Mouse (Mus musculus) heart, adult 2 months (tissue): ENCODE data around the gene Abcf1. TPM values are rescaled to one million over a fixed set of nuclear protein-coding genes. Genes with fewer than 3 reads are reported as not detected.
A peak's percentile ranks its signal among the peaks of the same experiment; 100 is the strongest.

ENCODE experiments used
- DNase-seq, 2 experiments: peaks; one replicate each; pipeline ENCODE4 v3.0.0; 2021
- H3K27ac ChIP-seq: fragments of 200-600 bp; 2 replicates; pipeline ENCODE4 v1.8.1; 2022
- H3K27me3 ChIP-seq: fragments of 200-500 bp; 2 replicates; pipeline ENCODE4 v1.6.1; 2012; ENCODE audit warnings: mild to moderate bottlenecking, low read length, inconsistent platforms, mixed read lengths; ENCODE audit not compliant: control insufficient read depth, insufficient read depth
- H3K36me3 ChIP-seq: fragments of 200-500 bp; 2 replicates; pipeline ENCODE4 v1.6.1; 2012; ENCODE audit warnings: low read length, inconsistent platforms; ENCODE audit not compliant: control insufficient read depth, insufficient read depth
- H3K4me1 ChIP-seq: fragments of 200-500 bp; 2 replicates; pipeline ENCODE4 v1.6.1; 2011; ENCODE audit warnings: low read length; ENCODE audit not compliant: control insufficient read depth, insufficient read depth
- H3K4me3 ChIP-seq: fragments of 200-600 bp; 2 replicates; pipeline ENCODE4 v1.8.1; 2022
- H3K79me2 ChIP-seq: fragments of 200-500 bp; replicated peaks from 2 replicates; pipeline ENCODE4 v1.6.1; 2012; ENCODE audit warnings: mild to moderate bottlenecking, inconsistent platforms, low read length, moderate library complexity, mixed read lengths; ENCODE audit not compliant: control insufficient read depth, insufficient read depth
- H3K9ac ChIP-seq: fragments of 200-500 bp; 2 replicates; pipeline ENCODE4 v1.6.1; 2012; ENCODE audit warnings: low read depth, mild to moderate bottlenecking, control low read depth, inconsistent platforms, low read length, mixed read lengths
- CTCF ChIP-seq: fragments of 200-600 bp; IDR thresholded peaks from 2 replicates; pipeline ENCODE4 v1.8.1; 2022; ENCODE audit warnings: antibody characterized with exemption, mild to moderate bottlenecking, moderate library complexity
- EP300 ChIP-seq: fragments of 200-500 bp; IDR thresholded peaks from 2 replicates; pipeline ENCODE4 v1.6.1; 2011; ENCODE audit warnings: low read depth, low read length, control low read depth; ENCODE audit not compliant: insufficient read depth
- POLR2A ChIP-seq: fragments of 200-500 bp; IDR thresholded peaks from 2 replicates; pipeline ENCODE4 v1.6.1; 2011; ENCODE audit warnings: mild to moderate bottlenecking, low read depth, low read length, control low read depth; ENCODE audit not compliant: insufficient read depth
- WGBS: fragments of 180-500 bp; shearing (Covaris S2); methylation state at CpG from one replicate; pipeline ENCODE4 v1.1.7; 2018; 5-methylcytosine and 5-hydroxymethylcytosine counted together
- intact Hi-C: fragments of 180-260 bp; cut with DNase I; formaldehyde crosslinking; loops from one replicate; pipeline ENCODE4 v1.15.1; 2025
- polyA plus RNA-seq: library from polyadenylated mRNA; depleted of rRNA; stranded (reverse); fragments of >200 nt; gene quantifications from 2 replicates; pipeline ENCODE4 v1.2.3, GENCODE M21; 2012
- total RNA-seq, 2 experiments: library from RNA; stranded (reverse); gene quantifications; 2 replicates each; pipeline ENCODE4 v1.2.3; 2021

The Abcf1 gene
- total and polyA plus RNA-seq, 3 experiments: 54.5 to 75.2 (median 63.0) TPM

DNA sequence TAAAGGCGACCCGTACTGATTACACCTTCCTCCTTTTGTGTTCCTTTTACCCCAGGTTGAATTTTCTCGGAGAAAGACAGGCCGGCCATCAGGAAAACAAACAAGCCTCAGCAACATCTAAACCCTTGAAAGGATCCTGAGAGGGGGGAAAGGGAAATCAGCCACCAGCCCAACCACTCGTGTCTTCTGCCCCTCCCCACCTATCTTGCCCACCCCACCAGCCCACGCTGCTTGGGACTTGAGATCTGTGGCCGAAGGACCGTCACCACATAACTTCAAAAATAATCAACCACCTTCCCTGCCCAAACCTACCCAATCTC, 52.5 kb downstream of the Abcf1 start:
- under 1% methylated on average over 8 of the region's 8 CpGs for WGBS
- no peak for DNase-seq
- TF ChIP-seq CTCF (no peak), EP300 (no peak), POLR2A (no peak)
- no peaks in the 10 kb centered on the region for H3K27me3 ChIP-seq
- H3K4me3 ChIP-seq: peak overlapping the region; percentile 79
- H3K36me3 ChIP-seq: peaks cover 11% of the 10 kb centered on the region
- peak overlapping the region; percentile 100 for H3K27ac ChIP-seq
- peak overlapping the region; percentile 68 for H3K9ac ChIP-seq
- intact Hi-C loops: loop anchor here (2.0 kb wide), 3 partner anchors 20 to 78 kb away; partner anchors contain the start of genes 2310061I04Rik and Tubb5
- no peaks in the 10 kb centered on the region for H3K79me2 ChIP-seq
- peaks cover 8% of the 10 kb centered on the region for H3K4me1 ChIP-seq

DNA sequence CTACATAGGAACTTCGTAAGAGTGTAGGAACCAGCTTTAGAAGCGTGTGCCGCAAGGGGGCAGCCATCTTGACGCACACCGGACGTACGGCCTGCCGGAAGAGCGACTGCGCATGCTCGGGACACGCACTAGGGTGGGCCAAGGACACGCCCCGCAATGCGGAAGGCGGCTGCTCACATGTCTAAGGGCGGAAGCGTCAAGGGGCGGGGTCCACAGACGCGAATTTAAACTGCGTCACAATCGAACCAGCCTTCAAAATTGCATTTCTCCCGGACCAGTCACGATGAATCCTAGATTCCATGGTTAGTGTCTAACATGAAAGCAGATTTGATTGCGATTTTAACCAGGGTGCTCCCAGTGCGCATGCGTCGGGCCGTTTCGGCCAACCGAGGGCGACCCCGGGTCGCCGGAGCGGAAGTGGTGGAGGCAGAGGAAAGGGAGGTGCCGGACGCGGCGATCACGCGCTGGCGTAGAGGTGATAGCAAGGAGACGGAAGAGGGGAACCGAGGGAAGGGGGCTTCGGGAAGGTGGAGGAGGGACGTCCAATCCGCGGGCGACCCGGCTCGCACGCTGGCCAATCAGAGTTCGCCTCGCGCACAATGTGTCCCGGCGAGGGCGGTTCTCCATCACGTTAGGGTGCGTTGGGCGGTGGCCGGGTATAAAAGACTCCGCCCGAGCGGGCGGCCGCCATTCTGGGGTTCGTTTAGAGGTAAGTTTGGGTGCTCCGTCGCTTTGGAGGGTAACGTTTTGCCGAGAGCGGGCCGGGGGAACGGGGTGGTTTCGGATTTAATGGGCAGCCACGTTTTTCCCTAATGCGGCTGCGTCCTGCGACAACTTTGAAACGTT, 53.0 kb downstream of the Abcf1 start, which contains the start of the genes Mrps18b and Ppp1r10:
Mrps18b (minus strand) TSS at position 93 of the 846 bp plus-strand sequence.
Ppp1r10 (plus strand) TSS at position 138 of the 846 bp plus-strand sequence.
- peak; percentile 97 to 100 for DNase-seq
- no peaks in the 10 kb centered on the region for H3K27me3 ChIP-seq
- peak within 1 kb of the TSS; percentile 100 for H3K27ac ChIP-seq
- H3K4me3 ChIP-seq: peak within 1 kb of the TSS; percentile 79
- H3K9ac ChIP-seq: peak within 1 kb of the TSS; percentile 70
- H3K79me2 ChIP-seq: no peaks in the 10 kb centered on the region
- peaks cover 11% of the 10 kb centered on the region for H3K36me3 ChIP-seq
- WGBS: under 1% methylated on average over 83 of the region's 83 CpGs
- H3K4me1 ChIP-seq: peaks cover 7% of the 10 kb centered on the region
- intact Hi-C loops: loop anchor here (2.0 kb wide), 3 partner anchors 20 to 78 kb away; partner anchors contain the start of genes 2310061I04Rik and Tubb5
- peak; percentile 100 for TF ChIP-seq POLR2A
- peak; percentile 90 for TF ChIP-seq EP300
- TF ChIP-seq CTCF: peak; percentile 80

DNA sequence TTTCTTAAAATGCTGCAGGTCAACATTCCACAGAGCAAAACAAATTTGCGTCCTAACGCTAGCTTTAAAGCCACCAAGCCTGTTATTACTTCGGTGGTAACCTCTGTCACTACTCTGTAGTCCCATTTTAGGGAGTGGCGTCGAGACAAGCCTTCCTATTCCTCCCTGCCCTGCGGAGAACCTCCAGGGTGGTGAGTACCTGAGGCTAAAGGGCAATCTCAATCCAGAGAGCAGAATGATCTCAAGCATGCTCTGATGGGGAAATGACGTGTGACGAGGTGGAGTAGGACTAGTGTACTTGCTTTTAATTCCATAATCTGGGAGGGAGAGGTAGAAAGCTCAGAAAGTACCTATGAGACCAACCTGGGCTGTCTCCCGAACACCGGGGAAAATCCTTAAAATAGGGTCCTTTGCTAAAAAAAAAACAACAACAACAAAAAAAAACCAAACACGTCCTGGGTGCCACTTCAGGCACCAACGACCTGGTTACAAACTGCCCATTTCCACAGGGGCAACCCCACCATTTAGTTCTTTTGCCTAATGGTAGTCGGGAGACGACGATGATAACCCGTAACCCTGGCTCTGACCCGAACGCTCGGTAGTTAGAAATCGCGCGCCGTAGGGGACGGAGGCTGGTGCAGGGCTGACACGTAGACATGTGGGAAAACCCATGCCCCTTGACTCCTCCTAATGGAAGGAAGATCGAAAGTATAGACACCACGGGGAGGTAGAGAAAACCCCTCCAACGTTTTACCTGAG, 53.8 kb downstream of the Abcf1 start:
- no peaks in the 10 kb centered on the region for H3K79me2 ChIP-seq
- H3K4me1 ChIP-seq: peaks cover 7% of the 10 kb centered on the region
- H3K4me3 ChIP-seq: peak overlapping the region; percentile 70
- peaks cover 8% of the 10 kb centered on the region for H3K36me3 ChIP-seq
- TF ChIP-seq EP300: no peak
- no peak for TF ChIP-seq CTCF
- no peak for TF ChIP-seq POLR2A
- no peaks in the 10 kb centered on the region for H3K27me3 ChIP-seq
- H3K27ac ChIP-seq: peak overlapping the region; percentile 100
- DNase-seq: no peak
- intact Hi-C loops: loop anchor here (2.0 kb wide), 3 partner anchors 19 to 77 kb away; partner anchors contain the start of genes 2310061I04Rik and Tubb5
- H3K9ac ChIP-seq: peak overlapping the region; percentile 59
- 2% methylated on average over 28 of the region's 28 CpGs for WGBS

DNA sequence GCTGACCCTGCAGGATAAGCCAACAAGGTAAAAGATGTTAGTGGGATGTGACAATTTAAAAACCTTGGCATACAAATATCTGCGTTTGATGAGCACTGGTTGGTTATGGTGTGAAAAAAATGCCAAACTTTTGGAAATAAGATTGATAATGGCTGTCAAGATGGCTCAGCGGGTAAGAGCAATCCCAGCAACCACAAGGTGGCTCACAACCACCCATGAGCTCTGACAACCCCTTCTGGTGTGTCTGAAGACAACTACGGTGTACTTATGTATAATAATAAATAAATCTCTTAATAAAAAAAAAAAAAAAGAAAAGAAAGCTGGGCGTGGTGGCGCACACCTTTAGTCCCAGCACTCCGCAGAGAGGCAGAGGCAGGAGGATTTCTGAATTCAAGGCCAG, 54.6 kb downstream of the Abcf1 start:
- TF ChIP-seq EP300: no peak
- TF ChIP-seq CTCF: no peak
- TF ChIP-seq POLR2A: no peak
- no peaks in the 10 kb centered on the region for H3K27me3 ChIP-seq
- peaks cover 4% of the 10 kb centered on the region for H3K36me3 ChIP-seq
- no peak for DNase-seq
- peaks cover 7% of the 10 kb centered on the region for H3K4me1 ChIP-seq
- H3K9ac ChIP-seq: no peak overlapping the region
- intact Hi-C loops: no loop called here
- H3K79me2 ChIP-seq: no peaks in the 10 kb centered on the region
- no peak overlapping the region; the same call in 1 of the 2 replicates for H3K4me3 ChIP-seq
- 74% methylated on average over 6 of the region's 6 CpGs for WGBS
- no peak overlapping the region for H3K27ac ChIP-seq

DNA sequence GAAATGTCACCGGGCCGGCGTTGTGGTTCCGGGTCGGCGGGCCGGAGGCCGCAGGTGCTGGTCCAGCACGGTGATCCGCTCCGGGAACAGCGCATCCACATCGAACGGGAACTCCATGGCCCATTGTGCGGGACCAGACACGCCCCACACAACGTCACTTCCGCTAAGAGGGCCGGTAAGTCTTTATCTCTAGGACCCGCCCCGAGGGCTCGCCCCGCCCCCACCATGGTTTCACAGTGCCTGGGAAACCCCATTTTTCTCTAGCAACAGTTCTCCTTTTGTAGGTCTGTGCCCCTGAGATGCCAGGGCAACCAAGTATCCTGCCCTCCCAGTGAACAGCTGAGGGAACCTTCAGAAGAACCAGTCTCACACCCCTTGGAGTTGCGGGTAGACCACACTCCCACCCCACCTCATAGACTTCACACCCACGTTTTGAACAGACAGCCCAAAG, 59.6 kb downstream of the Abcf1 start, which contains the start of gene Atat1:
Atat1 (minus strand) TSS at position 157 of the 451 bp plus-strand sequence.
- TF ChIP-seq CTCF (no peak), EP300 (0 out of 2 replicates have a peak, but pooled peaks have one; percentile 24), POLR2A (peak; percentile 74)
- no peaks in the 10 kb centered on the region for H3K36me3 ChIP-seq
- peak within 1 kb of the TSS; percentile 8 for H3K9ac ChIP-seq
- H3K4me1 ChIP-seq: no peaks in the 10 kb centered on the region; the same call in 1 of the 2 replicates
- no peaks in the 10 kb centered on the region for H3K27me3 ChIP-seq
- H3K79me2 ChIP-seq: no peaks in the 10 kb centered on the region
- H3K4me3 ChIP-seq: peak within 1 kb of the TSS; percentile 79
- 3% methylated on average over 25 of the region's 25 CpGs for WGBS
- intact Hi-C loops: loop anchor here (2.0 kb wide), 1 partner anchor 79 kb away; no protein-coding TSS in a partner anchor
- peak; percentile 92 to 94 for DNase-seq
- H3K27ac ChIP-seq: peak within 1 kb of the TSS; percentile 59
